Mouse (Mus musculus): Measurements from ENCODE around the gene Acox2.
"Not testable (repeated sequence)": the region's sequence is repeated elsewhere in the genome, so short reads cannot be mapped to it uniquely, and the experiment has no call there.

The Acox2 gene

DNA sequence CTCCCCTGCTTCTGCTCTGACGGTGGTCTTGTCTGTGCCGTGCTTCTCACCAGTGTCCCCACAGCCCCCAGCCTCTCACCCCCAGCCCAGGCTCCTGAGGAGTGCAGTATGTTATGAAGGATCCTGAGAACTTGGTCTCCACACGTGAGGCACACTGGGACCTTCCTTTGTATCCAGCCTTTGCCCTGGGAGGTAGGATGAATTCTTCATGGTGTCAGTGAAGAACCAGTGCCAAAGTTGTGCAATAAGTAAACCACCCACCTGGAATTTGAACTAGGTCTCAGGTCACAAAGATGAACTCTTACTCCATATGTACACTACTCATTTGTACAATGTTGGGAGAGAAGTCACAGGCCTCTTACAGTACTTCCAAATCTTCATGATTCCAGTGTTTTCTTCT, at the start of gene Acox2:
Gene Acox2, minus strand, starts transcription at position 188 of the 400 bp plus-strand sequence.
- no peak for DNase-seq (ENCODE audit: low spot score)

DNA sequence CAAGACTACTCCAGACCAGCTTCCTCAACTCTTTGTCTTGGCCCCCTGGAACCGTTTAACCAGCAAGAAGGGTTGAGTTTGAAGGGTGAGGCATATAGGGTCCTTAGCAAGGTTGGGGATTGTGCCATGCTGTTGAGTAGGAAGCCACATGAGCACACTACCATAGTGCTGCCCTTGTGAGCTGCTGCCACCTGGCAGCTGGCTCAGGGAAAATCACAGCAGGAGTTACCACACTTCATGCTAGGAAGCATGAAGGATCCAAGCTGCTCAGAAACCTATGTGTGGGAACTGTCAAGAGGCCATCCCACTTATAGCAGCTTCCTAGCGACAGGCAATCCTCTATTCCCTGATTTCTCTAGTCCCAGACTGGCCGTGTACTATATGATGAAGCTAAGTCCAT, 49.5 kb upstream of the Acox2 start:
- DNase-seq (ENCODE audit: low spot score) = no peak

DNA sequence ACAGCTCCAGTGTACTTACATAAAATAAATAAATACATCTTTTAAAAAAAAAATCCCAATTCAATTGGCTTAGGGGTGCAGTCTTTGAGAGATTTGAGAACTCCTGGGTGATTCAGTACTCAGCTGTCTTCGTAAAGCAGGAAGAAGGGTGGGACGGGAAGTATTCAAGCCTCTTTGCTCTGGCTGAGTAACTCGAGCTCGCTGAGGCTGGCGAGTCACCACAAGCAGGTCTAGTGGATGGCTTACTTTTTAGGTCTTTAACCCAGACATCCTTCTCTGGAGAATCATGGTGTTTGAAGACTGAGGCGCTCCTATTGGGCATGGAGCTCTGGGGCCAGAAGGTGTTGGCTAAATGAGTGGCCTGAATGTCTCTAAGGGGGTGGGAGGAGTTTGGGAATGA, 47.7 kb upstream of the Acox2 start:
- DNase-seq (ENCODE audit: low spot score) = no peak

DNA sequence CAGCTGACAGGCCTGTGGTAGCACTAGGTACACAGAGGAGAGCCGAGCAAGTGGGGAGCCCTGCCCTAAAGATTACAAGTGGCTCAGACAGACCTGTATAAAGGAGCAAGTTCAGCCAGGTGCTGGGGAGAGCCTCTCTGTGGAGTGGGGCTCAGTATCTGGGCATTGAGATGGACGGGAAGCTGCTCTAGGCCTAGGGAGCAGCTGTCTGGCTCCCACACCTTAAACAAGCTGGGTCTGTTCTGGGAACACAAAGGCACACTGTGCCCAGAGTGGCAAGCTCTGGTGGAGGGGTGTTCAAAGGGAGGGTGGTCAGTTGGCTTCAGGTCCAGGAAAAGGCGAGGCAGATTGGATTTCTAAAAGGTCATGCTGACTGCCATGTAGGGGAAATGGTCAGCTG, 45.9 kb upstream of the Acox2 start:
- no peak for DNase-seq (ENCODE audit: low spot score)

DNA sequence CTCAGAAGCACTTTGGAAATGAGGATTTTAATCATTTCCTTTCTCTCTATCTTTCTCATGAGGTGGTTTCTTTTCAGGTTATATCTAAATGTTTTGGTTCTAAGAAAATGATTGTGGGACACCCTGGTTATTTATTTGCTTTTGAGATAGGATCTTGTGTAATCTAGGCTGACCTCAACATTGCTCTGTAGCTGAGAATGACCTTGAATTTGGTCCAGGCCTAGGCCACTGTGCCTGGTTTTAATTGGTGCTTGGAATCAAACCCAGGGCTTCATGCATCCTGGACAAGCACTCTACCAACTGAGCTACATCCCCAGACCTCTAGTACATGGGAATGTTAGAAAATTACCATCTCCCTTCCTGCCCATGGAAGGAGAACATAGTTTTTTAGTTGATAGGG, 44.9 kb upstream of the Acox2 start:
- no peak for DNase-seq (ENCODE audit: low spot score)

DNA sequence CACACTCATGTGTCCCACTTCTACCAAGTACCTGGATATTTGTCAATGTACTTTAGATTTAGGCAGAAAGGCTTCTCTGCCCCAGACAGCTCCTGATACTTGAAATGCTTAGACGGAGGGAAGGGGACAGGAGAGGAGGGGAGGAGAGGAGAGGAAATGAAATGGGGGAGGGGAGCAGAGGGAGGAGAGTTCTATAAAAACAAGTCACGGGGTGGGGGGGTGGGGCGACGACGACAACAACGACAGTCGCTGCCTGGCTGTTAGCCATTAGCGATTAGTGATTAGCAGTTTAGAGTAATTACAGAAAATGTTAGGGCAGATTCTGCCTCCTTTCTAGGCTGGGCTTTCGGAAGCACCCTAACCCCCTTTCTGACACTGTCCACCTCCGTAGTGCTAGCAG, 43.5 kb upstream of the Acox2 start:
- DNase-seq (ENCODE audit: low spot score) = no peak

DNA sequence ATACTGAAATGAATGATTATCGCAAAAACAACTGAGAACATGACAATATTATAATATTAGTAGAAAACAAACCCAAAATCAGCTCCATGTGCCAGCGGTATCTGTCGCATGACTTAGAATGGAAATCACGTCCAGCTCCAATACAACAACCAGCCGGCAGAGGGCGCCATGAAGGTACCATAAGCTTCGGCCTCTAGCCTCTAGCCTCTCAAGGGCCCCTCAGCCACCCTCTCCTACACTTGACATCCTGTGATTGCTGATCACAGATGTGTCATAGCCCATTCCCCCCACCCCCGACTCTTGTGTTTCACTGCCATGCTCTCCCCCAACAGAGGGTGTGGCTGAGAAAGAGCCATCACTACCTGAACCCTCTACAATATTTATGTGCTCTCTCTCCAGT, 41.1 kb upstream of the Acox2 start:
- no peak for DNase-seq (ENCODE audit: low spot score)

DNA sequence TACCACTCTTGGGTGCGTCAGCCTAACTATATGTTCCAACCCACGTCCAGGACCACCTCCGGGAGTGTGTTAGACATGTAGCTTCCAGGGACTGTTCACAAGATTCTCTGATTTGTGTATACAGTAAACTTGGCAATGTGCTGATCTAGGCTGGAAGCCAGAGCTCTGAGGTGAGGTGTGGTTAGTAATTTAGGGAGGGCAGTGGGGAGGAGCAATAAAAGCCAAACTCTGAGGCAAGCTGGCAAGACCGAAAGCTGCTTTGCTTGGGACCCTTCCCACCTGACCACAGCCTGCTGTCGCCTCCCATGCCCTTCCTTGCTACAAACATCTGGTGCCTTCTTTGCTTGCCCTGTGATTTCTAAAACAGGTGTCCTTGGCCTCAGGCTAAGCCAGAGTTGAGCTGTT, 38.7 kb upstream of the Acox2 start:
- DNase-seq (ENCODE audit: low spot score) = no peak

DNA sequence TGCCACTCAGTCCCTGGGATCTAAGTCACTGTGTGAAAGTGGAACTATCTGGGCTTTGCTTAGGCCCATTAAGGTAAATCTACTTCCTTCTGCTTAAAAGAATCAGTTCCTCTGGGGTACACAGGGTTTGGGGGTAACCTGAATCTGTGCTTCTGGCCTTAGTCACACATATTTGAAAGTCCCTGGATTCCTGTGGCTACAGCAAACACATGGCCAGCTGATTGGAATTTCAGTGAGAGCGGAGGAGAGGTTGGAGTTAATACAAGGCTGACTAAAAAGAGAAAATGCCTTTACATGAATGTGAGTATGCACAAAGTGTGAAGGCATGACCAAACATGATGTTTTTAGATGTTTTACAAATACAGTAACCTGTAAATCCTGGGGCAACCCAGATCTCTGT, 35.1 kb upstream of the Acox2 start:
- DNase-seq (ENCODE audit: low spot score) = no peak

DNA sequence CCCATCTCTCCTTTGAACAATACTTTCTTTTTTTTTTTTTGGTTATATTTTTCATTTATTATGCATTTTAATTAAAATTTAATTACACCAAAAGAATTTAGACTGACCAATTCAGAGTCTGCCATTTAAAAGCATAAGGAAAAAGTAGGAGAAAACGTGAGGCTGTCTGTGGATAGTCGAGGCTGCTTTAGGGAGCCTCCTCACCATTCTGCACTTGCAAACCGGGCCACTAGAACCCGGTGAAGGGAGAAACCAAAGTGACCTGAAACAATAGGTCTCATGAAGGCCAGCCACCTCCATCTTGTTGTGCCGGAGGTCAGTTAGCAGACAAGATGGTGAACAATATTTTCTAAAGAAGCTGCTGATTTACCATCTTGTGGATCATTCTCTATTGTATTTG, 27.4 kb upstream of the Acox2 start:
- peak; percentile 3 for DNase-seq (ENCODE audit: low spot score)

DNA sequence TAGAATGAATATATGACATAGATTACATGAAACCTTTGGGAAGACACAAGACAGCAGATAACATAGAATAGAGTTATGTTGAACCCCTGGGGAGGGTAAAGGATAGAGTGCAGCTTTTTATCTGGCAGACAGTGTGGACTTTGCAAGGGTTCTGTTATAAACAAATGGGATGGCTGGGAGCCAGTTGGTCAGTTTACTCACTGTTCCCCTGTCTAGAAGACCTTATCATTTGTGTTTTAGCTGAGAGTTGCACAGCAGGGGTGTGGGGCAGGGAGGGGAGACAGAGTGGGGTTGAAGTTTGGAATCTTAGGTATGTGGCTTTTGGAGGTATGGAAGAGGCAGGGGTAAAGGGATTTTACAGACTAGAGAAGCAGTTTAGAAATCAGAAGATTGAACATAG, 24.6 kb upstream of the Acox2 start:
- DNase-seq (ENCODE audit: low spot score) = no peak

DNA sequence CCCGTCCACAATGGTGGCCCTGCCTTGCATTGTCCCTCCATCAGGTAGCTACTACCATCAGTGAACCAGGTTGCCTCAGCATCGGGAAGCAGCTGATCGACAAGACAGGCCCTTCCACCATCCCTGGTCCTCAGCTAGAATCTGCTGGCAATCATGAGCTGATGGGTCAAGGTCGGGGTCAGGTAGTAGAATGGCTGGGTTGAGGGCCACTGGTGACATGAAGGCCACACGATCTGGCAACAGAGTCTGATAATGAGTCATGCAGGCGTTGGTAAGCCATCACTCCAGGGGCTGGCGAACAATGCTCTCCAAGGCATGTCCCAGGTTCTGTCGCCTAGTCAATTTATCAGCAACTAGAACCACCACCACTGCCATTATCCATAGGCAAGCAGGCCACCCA, 12.1 kb upstream of the Acox2 start:
- DNase-seq (ENCODE audit: low spot score) = not testable (repeated sequence)

DNA sequence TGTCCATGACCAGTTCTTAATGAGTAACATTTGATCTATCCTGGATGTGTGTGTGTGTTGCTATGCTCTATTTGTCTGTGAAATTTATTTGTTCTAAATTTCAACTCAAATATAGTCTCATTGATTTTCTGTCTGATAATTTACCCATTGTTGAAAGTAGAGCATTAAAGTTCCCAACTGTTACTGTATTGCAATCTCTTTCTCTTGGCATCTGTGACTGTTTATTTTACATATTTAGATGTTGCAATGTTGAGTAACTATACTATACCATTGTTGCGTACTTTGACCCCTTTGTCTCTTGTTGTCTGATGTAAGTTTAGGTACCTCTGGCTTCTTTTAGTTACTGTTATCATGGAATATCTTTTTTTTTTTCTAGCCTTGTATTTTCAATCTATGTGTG, 5.2 kb upstream of the Acox2 start:
- DNase-seq (ENCODE audit: low spot score) = no peak

DNA sequence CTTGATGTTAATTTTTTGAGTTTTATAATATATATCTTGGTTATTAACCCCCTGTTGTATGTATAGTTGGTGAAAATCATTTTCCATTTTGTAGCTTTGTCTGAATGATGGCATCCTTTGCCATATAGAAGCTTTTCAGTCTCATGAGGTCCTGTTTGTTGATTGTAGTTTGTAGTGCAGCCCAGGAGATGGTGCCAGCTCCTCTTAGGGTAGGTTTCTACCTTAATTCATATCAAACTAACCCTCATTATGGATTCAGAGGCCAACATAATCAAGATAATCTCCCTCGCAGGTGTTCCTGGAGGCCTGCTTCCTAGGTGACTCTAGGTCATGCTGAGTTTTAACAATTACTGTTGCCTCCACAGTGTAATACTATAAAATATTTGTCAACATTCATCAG, 3.1 kb upstream of the Acox2 start:
- DNase-seq (ENCODE audit: low spot score) = no peak

DNA sequence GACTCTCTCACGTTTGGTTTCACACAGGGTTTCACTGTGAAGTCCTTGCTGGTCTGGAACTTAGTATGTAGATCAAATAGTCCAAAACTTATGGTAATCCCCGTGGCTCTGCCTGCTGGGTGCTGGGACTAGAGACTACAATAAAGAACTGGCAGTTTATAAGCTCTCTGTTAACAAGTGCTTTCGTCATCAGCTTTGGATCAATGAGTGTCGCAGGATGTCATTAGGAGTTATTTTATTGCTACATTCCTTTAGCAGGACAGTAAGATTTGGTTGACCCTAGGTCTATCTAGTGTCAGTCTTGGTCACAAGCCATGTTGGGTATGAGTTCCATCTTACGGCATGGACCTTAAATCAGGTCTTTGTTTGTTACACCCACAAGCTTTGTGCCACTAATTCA, 1.1 kb upstream of the Acox2 start:
- no peak for DNase-seq (ENCODE audit: low spot score)

DNA sequence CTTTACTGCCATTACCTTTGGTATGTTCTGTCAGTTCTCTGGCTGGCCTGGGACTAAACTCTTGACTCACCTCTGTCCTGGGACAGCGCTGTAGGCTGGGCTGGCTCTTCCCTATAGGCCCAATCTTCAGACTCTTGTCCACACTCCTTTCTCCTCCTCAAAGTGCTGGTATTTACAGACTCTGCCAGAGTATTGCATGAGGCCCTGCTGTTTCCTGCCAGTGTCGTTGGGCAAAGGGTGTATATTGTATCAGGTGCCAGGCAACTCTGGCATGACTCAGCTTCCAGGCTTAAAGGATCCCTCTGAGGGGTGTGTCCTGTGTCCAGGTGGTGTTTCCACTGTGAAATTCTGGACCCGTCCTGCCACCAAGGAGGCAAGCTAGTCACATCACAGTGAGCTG, 401 bp downstream of the Acox2 start:
- no peak for DNase-seq (ENCODE audit: low spot score)

DNA sequence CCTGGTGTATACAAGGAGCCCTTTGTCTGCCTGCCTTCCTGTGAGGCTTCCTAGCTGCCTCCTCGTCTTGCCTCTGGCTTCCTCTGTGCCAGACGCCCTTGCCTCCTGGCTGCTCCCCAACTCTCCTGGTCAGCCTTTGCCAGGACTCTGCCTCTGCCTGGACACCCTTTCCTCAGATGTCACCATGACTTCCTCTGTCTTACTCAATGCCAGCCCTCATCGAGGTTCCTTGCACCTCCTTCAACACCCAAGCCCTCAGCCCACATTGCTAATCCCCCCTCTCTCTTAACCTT, 872 bp downstream of the Acox2 start:
- DNase-seq (ENCODE audit: low spot score) = no peak

DNA sequence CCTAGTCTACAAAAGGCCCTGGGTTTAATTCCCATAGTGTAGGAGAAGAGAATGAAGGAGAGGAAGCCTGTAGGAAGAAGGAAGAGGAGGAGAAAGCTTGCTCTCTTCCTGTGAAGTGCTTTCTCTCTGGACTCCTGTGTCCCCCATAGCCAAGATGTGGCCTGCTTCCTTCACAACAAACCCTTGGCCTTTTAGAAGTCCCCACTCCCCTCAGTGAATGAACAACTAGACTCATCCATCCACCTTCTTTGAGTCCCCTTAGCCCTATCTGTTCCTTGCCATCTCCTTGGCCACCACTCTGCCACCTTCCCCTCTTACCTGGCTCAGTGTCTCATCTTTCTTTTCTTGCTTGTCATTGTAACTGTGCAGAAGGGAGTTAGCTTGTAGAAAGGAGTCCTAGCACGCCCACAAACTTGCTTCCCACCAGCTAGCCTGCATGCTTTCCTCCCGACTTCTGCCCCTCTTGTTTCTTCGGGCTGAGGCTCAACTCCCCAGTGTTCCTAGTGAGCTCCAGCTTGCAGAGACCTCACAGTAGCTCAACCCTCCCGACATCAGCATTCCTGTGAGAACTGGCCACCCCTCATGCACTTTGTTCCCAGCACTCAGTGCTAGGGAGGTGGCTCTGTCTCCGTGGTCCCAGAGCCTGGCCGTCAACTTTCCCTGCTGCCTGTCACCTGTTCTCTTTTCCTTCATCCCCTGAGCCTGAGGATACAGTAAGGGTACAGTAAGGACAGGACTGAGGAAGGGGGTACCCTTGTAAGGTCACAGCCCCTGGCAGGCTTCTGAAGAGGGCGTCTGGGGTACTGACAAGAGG, 1.4 kb downstream of the Acox2 start:
- DNase-seq (ENCODE audit: low spot score) = no peak

DNA sequence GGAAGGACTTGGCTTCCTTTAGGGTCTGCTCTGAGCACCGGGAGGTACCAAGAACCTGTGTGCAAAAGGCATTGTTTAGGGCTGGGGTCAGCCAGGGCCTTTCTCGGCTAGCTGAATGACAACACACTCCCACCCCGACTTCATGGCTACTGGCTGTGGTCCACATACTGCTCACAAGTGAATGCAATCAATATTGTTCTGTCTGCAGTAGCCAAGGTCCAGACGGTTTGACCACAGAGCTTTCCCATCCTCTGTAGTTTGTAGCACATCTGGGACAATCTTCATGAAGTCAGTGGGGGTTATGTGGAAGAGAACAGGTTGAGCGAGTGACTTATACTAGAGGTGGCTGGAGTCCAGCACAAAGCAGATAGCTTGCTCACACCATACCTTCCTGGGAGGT, 2.3 kb downstream of the Acox2 start:
- DNase-seq (ENCODE audit: low spot score) = no peak

DNA sequence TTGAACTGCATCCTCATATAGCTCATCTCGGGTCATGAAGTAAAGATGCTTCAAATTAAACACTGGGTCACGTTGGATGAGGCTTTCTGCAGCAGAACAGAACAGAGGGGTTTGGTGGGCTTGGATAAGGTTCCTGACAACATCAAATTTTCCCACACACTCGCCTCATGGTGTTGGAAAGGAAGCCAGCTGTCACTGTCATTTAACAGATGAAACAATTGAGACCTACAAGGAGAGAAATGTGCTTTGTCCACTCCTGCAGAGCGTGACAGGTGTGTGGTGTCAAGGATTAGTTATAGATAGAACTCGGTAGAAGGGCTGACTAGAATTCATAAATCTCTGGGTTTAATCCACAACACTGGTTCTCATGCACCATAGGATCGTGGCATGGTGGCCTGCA, 3.1 kb downstream of the Acox2 start:
- DNase-seq (ENCODE audit: low spot score) = no peak

DNA sequence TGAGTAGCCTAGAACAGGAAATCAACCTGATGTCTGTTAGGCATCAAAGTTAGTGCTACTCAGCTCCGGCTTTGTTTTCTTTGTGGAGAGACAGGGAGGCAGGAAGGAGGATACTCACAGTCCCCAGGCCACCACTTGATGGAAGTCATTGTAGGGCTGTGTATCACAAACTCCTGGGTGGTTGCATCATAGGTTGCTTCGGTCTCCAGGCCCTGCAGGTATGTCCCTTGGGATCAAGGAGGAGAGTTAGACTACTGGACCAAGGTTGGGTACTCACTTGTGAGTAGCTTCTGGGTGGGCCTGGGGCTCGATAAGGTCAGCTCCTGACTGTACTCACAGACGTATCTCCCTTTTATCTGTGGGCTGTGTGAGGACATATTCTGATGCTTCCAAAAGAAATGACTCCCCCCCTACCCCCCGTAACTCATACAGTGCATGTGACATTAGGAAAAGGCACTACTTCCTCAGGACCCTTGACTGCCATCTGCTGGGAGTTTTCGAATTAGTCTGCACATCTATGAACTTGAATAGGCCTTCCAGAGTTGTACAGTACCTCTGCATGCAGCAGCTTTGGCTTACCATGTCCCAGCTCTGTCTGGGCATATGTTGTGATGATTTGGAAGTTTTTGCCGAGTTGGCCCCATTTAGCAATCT, 4.0 kb downstream of the Acox2 start:
- DNase-seq (ENCODE audit: low spot score) = peak; percentile 27

DNA sequence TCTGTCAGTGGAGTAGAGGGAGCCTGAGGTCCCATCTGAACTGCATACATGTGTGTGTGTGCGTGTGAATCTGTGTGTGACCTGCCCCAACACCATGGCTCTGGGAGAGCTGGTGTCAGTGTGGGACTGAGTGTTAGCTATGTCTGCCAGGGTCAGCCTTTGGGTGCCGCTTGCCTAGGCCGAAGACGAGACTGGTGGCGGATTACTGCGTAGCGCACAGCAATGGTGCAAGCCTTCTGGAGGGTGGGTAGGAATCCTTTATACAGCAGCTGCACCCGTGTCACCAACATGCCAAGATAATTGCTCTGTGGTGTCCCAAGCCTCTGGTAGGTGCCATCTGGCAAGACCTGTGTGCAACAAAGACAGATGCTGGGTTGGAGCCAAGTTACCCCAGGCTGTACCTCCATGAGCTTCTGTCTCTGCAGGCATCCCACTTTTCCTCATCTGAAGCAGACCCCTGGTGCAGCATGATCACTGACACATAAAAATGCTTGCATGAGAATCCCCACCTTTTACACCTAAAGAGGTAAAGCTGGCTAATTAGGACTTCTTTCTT, 7.7 kb downstream of the Acox2 start:
- DNase-seq (ENCODE audit: low spot score) = no peak

DNA sequence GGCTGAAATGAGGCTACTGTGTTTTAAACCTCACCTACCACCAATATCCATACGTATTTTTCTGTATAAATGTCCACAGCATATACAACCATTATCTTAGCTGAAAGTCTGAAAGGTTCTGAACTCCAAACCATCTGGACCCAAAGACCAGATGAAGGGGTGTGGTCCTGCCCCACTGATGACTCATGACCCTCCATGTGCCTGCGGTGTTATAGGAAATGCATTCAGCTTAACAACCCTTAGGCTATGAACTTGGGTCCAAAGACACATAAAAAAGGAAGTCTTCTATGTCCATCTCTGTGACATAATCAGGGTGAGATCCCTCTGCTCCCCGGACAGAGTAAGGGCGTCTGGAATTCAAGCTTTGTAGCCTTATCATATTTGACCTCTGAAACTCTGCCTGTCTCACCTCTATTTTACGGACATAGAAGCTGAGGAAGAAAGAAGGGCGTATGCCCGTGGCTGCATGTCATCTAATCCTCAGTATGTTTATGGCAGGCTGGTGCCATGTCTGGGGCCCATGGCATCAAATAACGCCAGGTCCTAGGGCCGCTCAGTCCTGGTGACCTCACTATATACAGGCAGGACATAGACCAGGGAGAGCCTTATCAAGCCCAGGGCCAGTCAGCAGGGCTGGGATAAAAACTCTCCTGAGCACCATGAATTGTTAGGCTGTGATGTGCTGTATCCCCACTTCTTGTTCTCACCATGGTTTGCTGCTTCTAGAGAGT, 8.8 kb downstream of the Acox2 start:
- no peak for DNase-seq (ENCODE audit: low spot score)
